Mouse (Mus musculus) myocyte (in vitro differentiated cells): ENCODE data around the gene Armh3. TPM values are rescaled to one million over a fixed set of nuclear protein-coding genes. Genes with fewer than 3 reads are reported as not detected.
A peak's percentile ranks its signal among the peaks of the same experiment; 100 is the strongest.

Experiments used
- H3K27me3 ChIP-seq: one replicate; pipeline ENCODE4 v1.6.1; 2011; ENCODE audit not compliant: control insufficient read depth, insufficient read depth, insufficient read length
- H3K36me3 ChIP-seq: one replicate; pipeline ENCODE4 v1.6.1; 2011; ENCODE audit not compliant: control insufficient read depth, insufficient read depth
- H3K4me2 ChIP-seq: one replicate; pipeline ENCODE4 v1.6.1; 2011; ENCODE audit warnings: low read depth, control low read depth
- H3K4me3 ChIP-seq: one replicate; pipeline ENCODE4 v1.5.1; 2011; ENCODE audit warnings: mild to moderate bottlenecking, control low read depth, moderate library complexity
- H3K79me2 ChIP-seq: one replicate; pipeline ENCODE4 v1.6.1; 2011; ENCODE audit not compliant: control insufficient read depth, insufficient read depth
- H3ac ChIP-seq: one replicate; pipeline ENCODE4 v1.6.1; 2011; ENCODE audit not compliant: control insufficient read depth, insufficient read length
- CEBPB ChIP-seq: IDR thresholded peaks from 2 replicates; pipeline ENCODE4 v1.6.1; 2011; ENCODE audit warnings: mild to moderate bottlenecking, moderate library complexity; ENCODE audit not compliant: poor library complexity, insufficient read depth, severe bottlenecking
- E2F4 ChIP-seq: IDR thresholded peaks from one replicate; pipeline ENCODE4 v1.6.1; 2011; ENCODE audit warnings: mild to moderate bottlenecking, control low read depth, moderate library complexity; ENCODE audit not compliant: insufficient read depth
- MAX ChIP-seq: IDR thresholded peaks from one replicate; pipeline ENCODE4 v1.6.1; 2011; ENCODE audit warnings: low read depth, mild to moderate bottlenecking, control low read depth
- MYOD1 ChIP-seq, 3 experiments: IDR thresholded peaks; one replicate each; pipeline ENCODE4 v1.6.1; 2011; ENCODE audit warnings: control low read depth in 2 of 3, low read depth in 2 of 3, mild to moderate bottlenecking in 2 of 3, moderate library complexity in 1 of 3; ENCODE audit not compliant: insufficient read length in 2 of 3, control insufficient read depth in 1 of 3
- MYOG ChIP-seq, 3 experiments: IDR thresholded peaks; one replicate each; pipeline ENCODE4 v1.6.1; 2011; ENCODE audit warnings: control low read depth in 2 of 3, low read depth in 2 of 3, mild to moderate bottlenecking in 2 of 3; ENCODE audit not compliant: insufficient read length in 2 of 3, control insufficient read depth in 1 of 3, insufficient read depth in 1 of 3
- POLR2A ChIP-seq: IDR thresholded peaks from one replicate; pipeline ENCODE4 v1.6.1; 2011; ENCODE audit warnings: low read depth, mild to moderate bottlenecking, control low read depth, moderate library complexity; ENCODE audit not compliant: insufficient read length
- POLR2AphosphoS2 ChIP-seq: IDR thresholded peaks from one replicate; pipeline ENCODE4 v1.6.1; 2011; ENCODE audit warnings: low read depth, control low read depth; ENCODE audit not compliant: insufficient read length
- REST ChIP-seq: IDR thresholded peaks from one replicate; pipeline ENCODE4 v1.6.1; 2011; ENCODE audit warnings: mild to moderate bottlenecking, control low read depth, moderate library complexity; ENCODE audit not compliant: insufficient read depth, insufficient read length
- SRF ChIP-seq: IDR thresholded peaks from one replicate; pipeline ENCODE4 v1.6.1; 2011; ENCODE audit warnings: low read depth; ENCODE audit not compliant: control insufficient read depth, insufficient read length
- TCF12 ChIP-seq: IDR thresholded peaks from one replicate; pipeline ENCODE4 v1.6.1; 2011; ENCODE audit warnings: mild to moderate bottlenecking, control low read depth; ENCODE audit not compliant: poor library complexity, insufficient read depth, severe bottlenecking
- TCF3 ChIP-seq: IDR thresholded peaks from one replicate; pipeline ENCODE4 v1.6.1; 2011; ENCODE audit warnings: low read depth, control low read depth; ENCODE audit not compliant: insufficient read length
- USF1 ChIP-seq: IDR thresholded peaks from one replicate; pipeline ENCODE4 v1.6.1; 2011; ENCODE audit warnings: low read depth, mild to moderate bottlenecking, control low read depth, moderate library complexity
- polyA plus RNA-seq: library from polyadenylated mRNA; unstranded; fragments of >200 nt; fragmentation: generic; extraction: Trizol; gene quantifications from one replicate; pipeline ENCODE4 v1.2.1, GENCODE M21; 2012; ENCODE audit warnings: missing spikeins

Gene Armh3
- polyA plus RNA-seq, 1 experiment, result 9.7 TPM

DNA sequence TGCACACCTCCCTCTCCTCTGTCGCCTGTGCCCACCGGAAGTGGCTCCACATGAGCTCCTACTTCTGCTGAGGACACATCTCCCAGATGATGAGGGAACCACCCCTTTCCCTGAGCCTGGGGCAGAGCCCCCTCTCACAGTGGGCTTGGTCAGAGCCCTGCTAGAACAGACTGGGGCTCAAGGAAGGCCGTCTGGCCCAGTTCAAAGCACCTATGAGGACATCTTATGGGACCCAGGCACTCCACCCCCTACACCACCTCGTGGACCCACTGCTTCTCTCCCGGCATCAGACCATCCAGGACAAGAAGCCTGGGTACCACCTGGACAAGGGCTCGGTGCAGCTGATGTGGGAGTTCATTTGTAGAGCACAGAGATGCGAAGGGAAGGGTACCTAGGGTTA, 7.4 kb upstream of the Armh3 start:
- H3K4me3 ChIP-seq, result no peak overlapping the region
- no peak overlapping the region for H3K4me2 ChIP-seq
- peaks cover 17% of the 10 kb centered on the region for H3K79me2 ChIP-seq
- no peaks in the 10 kb centered on the region for H3K36me3 ChIP-seq
- H3K27me3 ChIP-seq, result no peaks in the 10 kb centered on the region
- TF ChIP-seq POLR2AphosphoS2, result no peak
- no peak for TF ChIP-seq MAX
- no peak for TF ChIP-seq POLR2A
- no peak for TF ChIP-seq CEBPB
- no peak for TF ChIP-seq E2F4
- no peak for TF ChIP-seq REST
- TF ChIP-seq MYOG (IDR thresholded peaks at IDR 0.05; ENCODE audit: control insufficient read depth in 1 of 3, insufficient read depth in 1 of 3, insufficient read length in 2 of 3, low read depth in 2 of 3), result no peak
- TF ChIP-seq TCF12, result no peak
- no peak for TF ChIP-seq USF1
- TF ChIP-seq SRF, result no peak
- H3ac ChIP-seq, result no peak overlapping the region

DNA sequence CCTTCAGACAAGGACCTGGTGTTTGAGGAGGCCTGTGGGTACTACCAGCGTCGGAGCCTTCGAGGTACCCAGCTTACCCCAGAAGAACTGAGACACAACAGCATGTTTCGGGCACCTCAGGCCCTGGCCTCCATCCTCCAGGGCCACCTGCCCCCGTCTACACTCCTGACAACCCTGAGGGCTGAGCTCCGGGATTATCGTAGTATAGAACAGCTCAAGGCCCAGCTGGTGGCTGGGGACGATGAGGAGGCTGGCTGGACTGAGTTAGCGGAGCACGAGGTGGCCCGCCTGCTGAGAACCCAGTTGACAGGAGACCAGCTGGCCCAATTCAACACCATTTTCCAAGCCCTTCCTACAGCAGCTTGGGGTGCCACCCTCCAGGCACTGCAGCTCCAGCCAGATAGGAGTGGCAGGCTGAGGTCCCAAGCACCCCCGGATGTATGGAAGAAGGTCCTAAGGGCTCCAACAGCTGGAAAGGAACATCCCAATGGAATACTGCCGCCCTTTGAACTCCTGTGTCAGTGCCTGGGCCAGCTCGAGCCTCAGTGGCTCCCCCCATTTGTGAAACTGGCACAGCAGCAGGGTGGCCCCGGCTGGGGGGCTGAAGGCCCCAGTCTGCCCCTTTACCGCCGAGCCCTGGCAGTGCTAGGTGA, 6.7 kb upstream of the Armh3 start:
- Histone ChIP-seq H3K36me3 (no peaks in the 10 kb centered on the region), H3K79me2 (peaks cover 17% of the 10 kb centered on the region), H3K4me3 (peak overlapping the region; percentile 62), H3K27me3 (no peaks in the 10 kb centered on the region), H3K4me2 (peak overlapping the region; percentile 97), H3ac (no peak overlapping the region)
- TF ChIP-seq USF1 (no peak), REST (no peak), SRF (no peak)

DNA sequence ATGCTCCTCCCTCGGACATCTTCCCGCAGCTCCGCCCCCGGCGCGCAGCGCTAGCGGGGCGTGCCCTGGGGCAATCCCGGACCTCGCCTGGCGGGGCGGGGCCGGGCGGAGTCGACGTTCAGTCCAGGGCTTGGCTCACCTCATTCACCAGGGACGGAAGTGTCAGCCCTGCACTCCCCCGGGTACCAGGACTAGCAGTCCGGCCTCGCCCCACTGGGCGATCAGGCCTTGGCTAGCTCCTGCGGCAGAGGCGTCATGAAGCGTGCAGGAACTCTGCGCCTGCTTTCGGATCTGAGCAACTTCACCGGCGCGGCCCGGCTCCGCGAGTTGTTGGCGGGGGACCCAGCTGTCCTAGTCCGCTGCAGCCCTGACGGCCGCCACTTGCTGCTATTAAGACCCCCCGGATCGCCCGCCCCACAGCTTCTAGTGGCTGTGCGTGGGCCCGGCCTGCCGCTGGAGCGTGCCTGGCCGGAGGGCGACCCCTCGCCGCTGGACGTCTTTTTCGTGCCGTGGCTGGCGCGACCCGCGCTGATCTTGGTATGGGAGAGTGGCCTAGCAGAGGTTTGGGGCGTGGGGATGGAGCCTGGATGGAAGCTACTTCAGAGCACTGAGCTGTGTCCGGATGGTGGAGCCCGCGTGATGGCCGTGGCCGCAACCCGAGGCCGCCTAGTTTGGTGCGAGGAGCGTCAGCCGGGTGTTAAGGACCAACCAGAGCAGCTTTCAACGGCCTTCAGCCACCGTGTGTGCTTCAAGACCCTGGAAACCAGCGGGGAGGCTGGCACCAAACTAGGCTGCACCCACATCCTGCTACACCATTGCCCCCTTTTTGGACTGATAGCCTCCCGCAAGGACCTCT, 5.3 kb upstream of the Armh3 start, which contains the start of gene Hps6:
Gene Hps6, plus strand, starts transcription at position 138 of the 856 bp plus-strand sequence.
- Histone ChIP-seq H3K4me3 (peak within 1 kb of the TSS; percentile 62), H3K4me2 (peak within 1 kb of the TSS; percentile 97), H3ac (peak within 1 kb of the TSS; percentile 38), H3K36me3 (no peaks in the 10 kb centered on the region), H3K79me2 (peaks cover 17% of the 10 kb centered on the region), H3K27me3 (no peaks in the 10 kb centered on the region)
- peak in 1 of 3 experiments; percentile 23 for TF ChIP-seq MYOD1 (IDR thresholded peaks at IDR 0.05; ENCODE audit: control insufficient read depth in 1 of 3, insufficient read length in 2 of 3, low read depth in 2 of 3)
- peak; percentile 93 for TF ChIP-seq POLR2A
- peak; percentile 96 for TF ChIP-seq POLR2AphosphoS2
- TF ChIP-seq MAX, result no peak
- TF ChIP-seq MYOG (IDR thresholded peaks at IDR 0.05; ENCODE audit: control insufficient read depth in 1 of 3, insufficient read depth in 1 of 3, insufficient read length in 2 of 3, low read depth in 2 of 3), result peak in 1 of 3 experiments; percentile 21

DNA sequence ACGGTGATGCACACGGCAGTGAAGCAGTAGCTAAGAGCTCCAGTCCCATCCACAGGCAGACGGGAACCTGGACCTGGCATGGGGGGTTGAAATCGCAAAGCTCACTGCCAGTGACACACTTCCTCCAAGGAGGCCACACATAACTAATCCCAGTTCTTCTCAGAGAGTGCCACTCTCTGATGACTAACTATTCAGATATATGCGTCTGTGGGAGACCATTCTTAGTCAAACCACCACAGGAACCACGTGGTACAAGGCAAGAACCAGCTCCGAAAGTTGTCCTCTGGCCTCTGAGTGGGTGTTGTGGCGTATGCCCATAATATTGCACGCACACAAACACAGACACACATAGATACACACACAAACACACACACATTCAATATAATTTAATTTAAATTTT, 4.0 kb upstream of the Armh3 start:
- H3K27me3 ChIP-seq, result no peaks in the 10 kb centered on the region
- no peak overlapping the region for H3ac ChIP-seq
- peaks cover 22% of the 10 kb centered on the region for H3K79me2 ChIP-seq
- H3K36me3 ChIP-seq, result no peaks in the 10 kb centered on the region
- H3K4me3 ChIP-seq, result peak overlapping the region; percentile 62
- H3K4me2 ChIP-seq, result peak overlapping the region; percentile 97
- no peak for TF ChIP-seq MAX
- no peak for TF ChIP-seq POLR2AphosphoS2
- TF ChIP-seq MYOG (IDR thresholded peaks at IDR 0.05; ENCODE audit: control insufficient read depth in 1 of 3, insufficient read depth in 1 of 3, insufficient read length in 2 of 3, low read depth in 2 of 3), result no peak
- TF ChIP-seq REST, result no peak
- TF ChIP-seq CEBPB, result no peak
- peak; percentile 94 for TF ChIP-seq USF1
- TF ChIP-seq SRF, result no peak
- TF ChIP-seq E2F4, result no peak
- no peak for TF ChIP-seq TCF3
- peak; percentile 26 for TF ChIP-seq POLR2A
- TF ChIP-seq TCF12, result no peak
- no peak for TF ChIP-seq MYOD1 (IDR thresholded peaks at IDR 0.05; ENCODE audit: control insufficient read depth in 1 of 3, insufficient read length in 2 of 3, low read depth in 2 of 3)

DNA sequence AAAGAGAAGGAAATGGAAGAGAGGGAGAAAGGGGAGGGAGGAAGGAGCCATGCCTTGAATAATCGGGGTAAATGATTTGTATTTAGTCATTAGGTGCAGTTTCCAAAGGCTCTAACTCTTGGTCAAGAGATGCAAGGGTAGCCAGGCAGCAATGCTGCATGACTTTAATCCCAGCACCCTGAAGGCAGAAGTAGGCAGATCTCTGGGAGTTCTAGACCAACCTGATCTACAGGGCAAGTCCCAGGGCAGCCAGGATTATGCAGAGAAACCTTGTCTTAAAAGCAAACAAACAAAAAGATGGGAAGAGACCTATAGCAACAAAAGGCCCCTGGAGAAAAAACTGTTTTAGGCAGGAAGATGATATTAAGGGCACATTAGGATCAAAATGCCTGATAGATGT, 1.1 kb upstream of the Armh3 start:
- peaks cover 12% of the 10 kb centered on the region for H3K79me2 ChIP-seq
- no peak overlapping the region for H3K4me2 ChIP-seq
- TF ChIP-seq SRF (no peak), POLR2AphosphoS2 (no peak), E2F4 (no peak), USF1 (no peak), TCF3 (no peak), MYOD1 (IDR thresholded peaks at IDR 0.05; ENCODE audit: control insufficient read depth in 1 of 3, insufficient read length in 2 of 3, low read depth in 2 of 3) (no peak), MAX (no peak), POLR2A (no peak), TCF12 (no peak), MYOG (IDR thresholded peaks at IDR 0.05; ENCODE audit: control insufficient read depth in 1 of 3, insufficient read depth in 1 of 3, insufficient read length in 2 of 3, low read depth in 2 of 3) (no peak), CEBPB (no peak)
- H3K4me3 ChIP-seq, result peak overlapping the region; percentile 48
- no peak overlapping the region for H3ac ChIP-seq
- H3K27me3 ChIP-seq, result no peaks in the 10 kb centered on the region
- no peaks in the 10 kb centered on the region for H3K36me3 ChIP-seq
